Mouse (Mus musculus) brain, adult 2 months (tissue): ENCODE data around the gene Tprkb.
A peak's percentile ranks its signal among the peaks of the same experiment; 100 is the strongest.
"Not testable (repeated sequence)": the region's sequence is repeated elsewhere in the genome, so short reads cannot be mapped to it uniquely, and the experiment has no call there.

Experiments
- DNase-seq: peaks from one replicate; pipeline ENCODE4 v3.0.0; 2011; ENCODE audit warnings: low read depth, low spot score

Tprkb gene

GRCm38 (mm10) chr6:85915539-85916513, 4.2 kb downstream of the Tprkb start, which contains the start of gene Nat8f1:
Gene Nat8f1 (minus strand): TSS chr6:85915687.
- peak; percentile 93 for DNase-seq

DNA sequence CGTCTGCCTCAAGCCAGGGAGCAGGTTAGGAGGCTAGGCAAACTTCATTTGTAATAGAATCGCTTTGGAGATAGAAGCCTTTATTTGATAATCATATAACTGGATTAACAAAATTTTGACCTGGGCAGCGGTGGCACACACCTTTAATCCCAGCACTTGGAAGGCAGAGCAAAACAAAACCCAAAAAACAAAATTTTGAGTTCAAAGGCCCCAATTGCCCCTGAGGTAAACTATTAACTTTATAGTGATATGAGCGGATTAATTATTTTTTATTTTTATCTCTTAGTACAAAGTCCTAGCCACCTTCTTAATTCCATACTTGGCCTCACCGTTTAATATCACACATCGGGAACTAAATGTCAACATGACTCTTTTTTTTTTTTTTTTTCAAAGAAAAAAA, 4.9 kb downstream of the Tprkb start:
- DNase-seq = no peak

DNA sequence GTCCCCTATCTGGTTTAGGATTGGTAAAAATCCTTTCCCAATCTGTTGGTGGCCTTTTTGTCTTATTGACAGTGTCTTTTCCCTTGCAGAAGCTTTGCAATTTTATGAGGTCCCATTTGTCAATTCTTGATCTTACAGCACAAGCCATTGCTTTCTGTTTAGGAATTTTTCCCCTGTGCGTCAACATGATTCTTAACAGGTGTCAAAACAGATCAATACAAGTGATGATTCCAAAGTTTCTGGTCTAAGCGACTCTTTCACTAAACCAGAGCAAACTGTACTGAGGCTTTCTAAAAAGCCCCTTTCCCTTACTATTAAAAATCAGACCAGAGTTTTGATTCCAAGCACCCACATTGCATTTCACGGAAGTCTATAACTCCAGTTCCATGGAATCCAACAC, 6.7 kb downstream of the Tprkb start:
- DNase-seq = not testable (repeated sequence)

GRCm38 (mm10) chr6:85919401-85919800, 7.7 kb downstream of the Tprkb start:
- DNase-seq = no peak

GRCm38 (mm10) chr6:85923643-85924042, 12.0 kb downstream of the Tprkb start:
- DNase-seq = no peak

DNA sequence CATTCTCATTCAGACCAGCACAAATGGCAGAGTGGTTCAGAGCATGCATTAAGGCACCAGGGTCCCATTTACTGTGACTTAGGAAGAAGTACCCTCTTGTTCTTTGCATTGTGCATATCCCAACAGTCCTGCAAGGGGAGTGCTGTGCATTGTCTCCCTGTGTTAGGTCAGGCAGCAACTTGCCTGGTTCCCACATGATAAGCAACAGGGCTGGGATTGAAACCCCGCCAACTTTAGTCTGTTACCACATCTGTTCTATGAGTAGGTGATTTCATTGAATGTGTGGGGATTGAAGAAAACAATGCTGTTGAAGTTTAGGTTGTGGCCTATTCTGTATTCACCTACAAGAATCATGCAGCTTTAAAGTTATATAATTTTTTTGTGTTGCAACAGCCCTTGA, 15.0 kb downstream of the Tprkb start:
- no peak for DNase-seq

DNA sequence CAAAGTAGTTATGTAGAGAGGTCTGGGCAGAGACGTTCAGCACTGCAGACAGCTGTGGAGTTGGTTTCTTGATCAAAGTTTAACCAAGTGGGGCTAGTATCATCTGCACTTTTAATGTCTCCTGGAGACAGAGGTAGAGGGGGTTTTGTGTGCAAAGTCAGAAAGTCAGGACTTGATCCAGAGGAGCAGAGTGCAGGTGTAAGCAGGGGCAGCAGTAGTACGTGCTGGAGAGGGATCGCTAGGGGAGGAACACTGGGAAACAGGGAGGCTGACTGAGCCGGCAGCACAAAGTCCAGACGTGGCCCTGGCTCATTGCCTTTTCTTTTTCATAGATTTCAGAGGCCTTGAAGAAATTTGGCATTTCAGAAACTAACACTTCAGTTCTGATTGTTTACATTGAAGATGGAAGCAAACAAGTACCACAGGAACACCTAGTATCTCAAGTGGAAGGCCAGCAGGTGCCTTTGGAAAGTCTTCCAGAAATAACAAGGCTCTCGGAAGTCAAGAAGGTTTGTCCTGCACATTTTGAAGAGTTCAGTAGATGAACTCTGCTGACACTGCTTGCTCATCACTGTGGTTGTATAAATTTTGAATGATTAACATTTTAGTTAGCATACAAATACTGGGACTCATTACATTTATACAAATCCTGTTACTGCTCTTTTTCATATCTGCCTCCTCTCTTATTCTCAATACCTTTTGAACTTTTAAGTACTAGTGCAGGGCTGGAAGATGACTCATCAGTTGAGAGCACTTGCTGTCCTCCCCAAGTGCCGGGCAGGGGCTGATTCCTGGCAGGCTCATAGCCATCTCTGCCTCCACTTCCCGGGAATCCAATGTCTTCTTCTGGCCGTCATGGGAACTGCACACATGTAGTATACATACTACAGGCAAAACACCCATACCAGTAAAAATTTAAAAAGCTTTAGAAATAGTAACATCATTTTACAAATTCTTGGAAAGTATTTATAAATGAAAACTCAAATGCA, 16.1 kb downstream of the Tprkb start:
- DNase-seq = no peak

DNA sequence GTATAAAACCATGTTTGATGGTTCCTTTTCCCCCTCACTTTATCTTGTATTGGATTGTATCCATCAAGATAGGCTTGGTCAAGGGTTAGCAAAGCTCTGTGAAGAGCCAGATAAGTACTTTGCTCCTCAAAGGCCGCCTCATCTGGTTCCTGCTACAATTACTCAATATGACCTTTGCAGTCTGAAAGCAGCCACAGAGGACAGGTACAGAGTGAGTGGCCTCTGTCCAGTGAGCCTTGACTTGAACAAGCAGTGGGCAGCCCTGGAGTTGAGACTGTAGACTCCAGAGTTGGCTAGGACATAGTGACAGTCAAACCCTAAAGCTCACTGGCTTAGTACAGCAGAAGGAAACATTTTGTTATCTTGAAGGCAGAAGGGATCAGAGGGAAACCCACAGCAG, 17.6 kb downstream of the Tprkb start:
- DNase-seq = no peak

DNA sequence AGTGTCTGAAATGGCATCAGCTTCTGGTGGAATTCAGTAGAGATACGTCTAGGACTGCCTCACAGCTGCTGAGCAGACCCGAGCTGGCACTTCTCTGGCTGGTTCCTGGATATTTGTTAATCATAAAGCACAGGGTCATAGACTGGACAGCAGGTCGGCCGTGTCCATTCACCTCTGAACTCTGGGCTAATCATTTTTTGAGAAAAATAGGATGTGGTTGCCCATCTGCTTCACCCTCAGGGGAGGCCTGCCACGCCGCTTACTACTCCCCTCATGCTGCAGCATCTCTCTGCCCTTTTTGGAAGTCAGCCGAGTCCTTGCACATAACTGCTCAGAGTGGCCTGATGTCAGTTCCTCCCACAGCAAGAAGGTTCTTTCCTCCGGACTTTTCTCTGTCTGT, 22.4 kb downstream of the Tprkb start:
- no peak for DNase-seq

DNA sequence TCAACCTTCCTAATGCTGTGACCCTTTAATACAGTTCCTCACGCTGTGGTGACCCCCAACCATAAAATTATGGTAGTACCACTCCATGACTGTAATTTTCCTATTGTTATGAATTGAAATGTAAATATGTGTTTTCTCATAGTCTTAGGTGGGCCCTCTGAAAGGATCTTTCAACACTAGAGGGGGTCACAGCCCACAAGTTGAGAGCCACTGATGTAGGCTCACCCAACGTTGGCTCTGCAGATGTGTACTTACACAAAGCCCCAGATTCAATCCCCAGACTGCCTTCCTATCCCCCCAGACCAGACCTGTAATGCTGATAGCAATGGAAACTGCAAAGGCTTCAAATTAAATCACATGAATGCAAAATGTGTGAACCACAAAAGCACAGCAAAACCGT, 24.0 kb downstream of the Tprkb start:
- no peak for DNase-seq

GRCm38 (mm10) chr6:85936508-85937465, 25.1 kb downstream of the Tprkb start:
- peak; percentile 92 for DNase-seq

GRCm38 (mm10) chr6:85938701-85939100, 27.0 kb downstream of the Tprkb start:
- no peak for DNase-seq

- no peak for DNase-seq
These were observed 30.8 kb downstream of the Tprkb start for GRCm38 (mm10) chr6:85942469-85942868.

DNA sequence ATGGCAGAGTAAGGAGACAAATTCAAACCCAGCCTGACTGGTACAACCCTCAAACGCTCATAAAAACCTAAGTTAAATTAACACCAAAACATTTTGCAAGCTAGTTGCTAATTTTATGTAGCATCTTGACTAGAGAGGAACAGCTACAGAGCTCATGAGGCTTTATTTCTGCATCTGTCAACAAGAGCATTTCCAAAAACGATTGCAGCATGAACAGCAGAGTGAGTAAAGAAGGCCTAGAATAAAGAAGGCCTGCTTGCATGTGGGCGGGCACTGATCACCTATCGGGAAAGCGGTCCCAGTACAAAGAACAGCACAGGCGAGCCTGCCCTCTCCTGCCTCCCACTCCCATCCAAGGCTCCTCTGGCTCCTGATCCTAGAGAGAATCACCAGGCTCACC, 36.9 kb downstream of the Tprkb start:
- DNase-seq = peak; percentile 63

GRCm38 (mm10) chr6:85957581-85957980, 45.9 kb downstream of the Tprkb start:
- no peak for DNase-seq

DNA sequence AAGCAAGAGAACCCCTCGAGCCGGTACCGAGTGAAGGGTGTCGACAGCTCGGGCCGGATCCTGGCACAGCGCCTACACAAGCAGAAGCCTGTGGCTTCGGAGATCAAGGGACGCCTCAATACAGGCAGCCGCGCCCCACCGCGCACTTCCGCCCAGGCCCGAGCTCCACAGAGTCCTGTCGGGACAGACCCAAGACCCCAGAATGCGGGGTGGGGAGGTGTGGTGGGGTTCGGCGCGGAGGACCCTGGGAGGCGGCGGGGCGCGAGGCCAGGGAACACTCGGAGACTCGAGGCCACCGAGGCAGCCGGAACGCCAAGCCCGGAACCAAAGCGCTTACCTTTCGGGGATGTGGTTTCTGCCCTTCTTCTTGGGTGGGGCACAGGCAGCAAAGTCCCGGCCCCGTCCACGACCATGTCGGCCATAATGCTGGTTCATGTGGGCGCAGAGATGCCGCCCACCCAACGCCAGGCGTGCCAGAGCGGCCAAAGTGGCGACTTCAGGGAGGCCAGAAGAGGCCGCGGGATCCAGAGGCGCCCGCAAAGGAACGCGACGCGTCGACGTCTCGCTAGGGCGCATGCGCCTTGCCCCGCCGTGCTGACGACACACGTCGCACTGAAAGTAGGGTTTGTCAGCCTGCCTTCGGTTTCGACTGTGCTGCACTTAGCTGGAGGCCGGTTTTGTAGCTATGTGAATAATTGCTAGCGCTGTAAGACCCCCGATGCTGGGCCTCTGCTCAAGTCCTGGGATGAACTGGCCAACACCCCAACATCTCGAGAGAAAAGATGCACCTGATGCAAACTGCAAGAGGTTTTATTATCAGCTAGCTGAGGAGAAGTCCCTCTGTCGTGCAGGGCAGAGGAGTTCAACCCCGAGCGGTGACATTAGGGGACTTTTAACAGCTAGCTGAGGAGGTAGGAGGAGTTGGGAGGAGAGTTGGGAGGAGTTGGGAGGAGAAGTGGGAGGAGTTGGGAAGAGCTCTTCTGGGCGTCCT, 49.7 kb downstream of the Tprkb start, which contains the start of gene Dusp11:
Dusp11 (minus strand) TSS at position 567 of the 991 bp plus-strand sequence.
- DNase-seq = peak; percentile 96

- DNase-seq = not testable (repeated sequence)
These were observed 54.4 kb downstream of the Tprkb start for GRCm38 (mm10) chr6:85966081-85966480.

GRCm38 (mm10) chr6:85966686-85967085, 55.0 kb downstream of the Tprkb start:
- DNase-seq = no peak

DNA sequence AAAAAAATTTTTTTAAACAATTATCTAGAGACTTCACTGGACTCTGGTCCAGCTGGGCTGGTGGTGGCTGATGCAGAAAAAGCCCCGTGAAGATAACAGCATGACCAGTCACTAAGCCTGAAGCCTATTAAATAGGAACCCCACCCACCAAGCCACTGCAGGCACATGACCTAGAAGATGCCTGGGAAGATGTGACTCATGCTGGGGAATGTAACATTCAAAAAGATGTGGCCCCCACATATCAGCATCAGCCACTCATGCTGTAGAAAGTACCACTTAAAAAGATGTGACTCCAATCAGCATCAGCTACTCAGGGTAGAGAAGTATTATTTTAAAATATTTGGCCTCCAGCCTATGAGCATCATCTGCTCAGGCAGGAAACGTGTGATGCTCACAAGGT, 58.2 kb downstream of the Tprkb start:
- peak; percentile 67 for DNase-seq

DNA sequence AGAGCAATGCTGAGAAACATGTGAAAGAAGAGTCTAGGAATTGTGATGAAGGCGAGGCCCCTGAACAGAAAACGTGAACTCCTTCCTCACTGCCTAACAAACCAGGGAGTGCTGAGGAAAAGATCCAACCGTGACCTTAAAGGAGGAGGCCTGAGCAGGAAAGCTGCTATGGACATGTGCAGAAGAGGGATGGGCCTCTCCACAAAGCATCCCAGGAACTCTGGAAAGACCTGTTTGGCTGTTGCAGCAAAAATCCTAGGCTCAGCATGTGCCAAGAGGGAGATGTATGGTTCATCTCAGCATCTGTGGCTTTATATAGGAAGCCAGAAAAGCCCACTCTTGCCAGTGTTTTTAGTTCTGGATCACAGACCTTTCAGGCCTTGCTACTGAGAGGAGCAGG, 61.0 kb downstream of the Tprkb start:
- DNase-seq = peak; percentile 24
